Mouse (Mus musculus) small intestine, adult 2 months (tissue): ENCODE measurements around the gene Snrpd2. TPM values are rescaled to one million over a fixed set of nuclear protein-coding genes. Genes with fewer than 3 reads are reported as not detected.
"Not testable (repeated sequence)": the region's sequence is repeated elsewhere in the genome, so short reads cannot be mapped to it uniquely, and the experiment has no call there.

Experiments
- H3K27ac ChIP-seq: fragments of 200-500 bp; 2 replicates; pipeline ENCODE4 v1.5.1; 2012; ENCODE audit warnings: low read depth, low read length, control low read depth, inconsistent platforms; ENCODE audit not compliant: insufficient read depth
- H3K27me3 ChIP-seq: fragments of 200-500 bp; 2 replicates; pipeline ENCODE4 v1.6.1; 2012; ENCODE audit warnings: mild to moderate bottlenecking, moderate library complexity, low read length, inconsistent platforms; ENCODE audit not compliant: control insufficient read depth, insufficient read depth
- H3K36me3 ChIP-seq: fragments of 200-500 bp; 2 replicates; pipeline ENCODE4 v1.6.1; 2012; ENCODE audit warnings: mild to moderate bottlenecking, low read length, control low read depth, inconsistent platforms; ENCODE audit not compliant: control insufficient read depth, insufficient read depth
- H3K4me1 ChIP-seq: fragments of 200-500 bp; 2 replicates; pipeline ENCODE4 v1.6.1; 2012; ENCODE audit warnings: low read length, inconsistent platforms, mixed read lengths; ENCODE audit not compliant: control insufficient read depth, insufficient read depth, insufficient read length
- H3K4me3 ChIP-seq: fragments of 200-500 bp; 2 replicates; pipeline ENCODE4 v1.5.1; 2012; ENCODE audit warnings: low read depth, mild to moderate bottlenecking, control low read depth, inconsistent platforms, low read length, moderate library complexity
- CTCF ChIP-seq: fragments of 200-500 bp; IDR thresholded peaks from 2 replicates; pipeline ENCODE4 v1.5.1; 2012; ENCODE audit warnings: low read depth, mild to moderate bottlenecking, control low read depth, inconsistent platforms, low read length, moderate library complexity, mixed read lengths; ENCODE audit not compliant: insufficient replicate concordance, insufficient read length; ENCODE audit errors: extremely low read depth
- POLR2A ChIP-seq: fragments of 200-500 bp; IDR thresholded peaks from 2 replicates; pipeline ENCODE4 v1.6.1; 2012; ENCODE audit warnings: low read depth, mild to moderate bottlenecking, control low read depth, inconsistent platforms, low read length, moderate library complexity
- WGBS: fragments of 180-500 bp; shearing (Covaris S2); methylation state at CpG from one replicate; pipeline ENCODE4 v1.1.7; 2018; 5-methylcytosine and 5-hydroxymethylcytosine counted together
- polyA plus RNA-seq: library from polyadenylated mRNA; depleted of rRNA; stranded (reverse); fragments of >200 nt; gene quantifications from 2 replicates; pipeline ENCODE4 v1.2.3, GENCODE M21; 2012

Gene Snrpd2
- polyA plus RNA-seq, 1 experiment = 25.8 TPM

GRCm38 (mm10) chr7:19148180-19148874 lies 1.2 kb upstream of the Snrpd2 start:
- peak overlapping the region; percentile 70; the same call in 1 of the 2 replicates for H3K27ac ChIP-seq
- no peaks in the 10 kb centered on the region for H3K27me3 ChIP-seq
- 9% methylated on average over 20 of the region's 20 CpGs for WGBS
- peaks cover 7% of the 10 kb centered on the region; the same call in 1 of the 2 replicates for H3K36me3 ChIP-seq
- H3K4me1 ChIP-seq = peaks cover 3% of the 10 kb centered on the region; the same call in 1 of the 2 replicates
- no peak for TF ChIP-seq POLR2A
- TF ChIP-seq CTCF = no peak
- peak overlapping the region; percentile 87 for H3K4me3 ChIP-seq

GRCm38 (mm10) chr7:19148875-19149541 lies 514 bp upstream of the Snrpd2 start, which contains the start of gene Qpctl:
Qpctl (minus strand) TSS chr7:19149291.
- TF ChIP-seq POLR2A (peak; percentile 86), CTCF (no peak)
- no peaks in the 10 kb centered on the region for H3K27me3 ChIP-seq
- H3K4me1 ChIP-seq = peaks cover 3% of the 10 kb centered on the region; the same call in 1 of the 2 replicates
- H3K4me3 ChIP-seq = peak within 1 kb of the TSS; percentile 87
- H3K36me3 ChIP-seq = peaks cover 10% of the 10 kb centered on the region; the same call in 1 of the 2 replicates
- under 1% methylated on average over 43 of the region's 43 CpGs for WGBS
- peak within 1 kb of the TSS; percentile 70 for H3K27ac ChIP-seq

GRCm38 (mm10) chr7:19151121-19151520 lies 1.6 kb downstream of the Snrpd2 start:
- 83% methylated on average over 10 of the region's 10 CpGs for WGBS
- not testable (repeated sequence) for H3K27ac ChIP-seq, H3K4me1 ChIP-seq

GRCm38 (mm10) chr7:19154796-19155195 lies 5.3 kb downstream of the Snrpd2 start:
- peaks cover 20% of the 10 kb centered on the region for H3K4me1 ChIP-seq
- no peak overlapping the region for H3K4me3 ChIP-seq
- H3K27ac ChIP-seq = no peak overlapping the region
- TF ChIP-seq POLR2A (no peak), CTCF (no peak)
- H3K27me3 ChIP-seq = no peaks in the 10 kb centered on the region
- WGBS = 80% methylated on average over 8 of the region's 8 CpGs
- H3K36me3 ChIP-seq = peaks cover 10% of the 10 kb centered on the region; the same call in 1 of the 2 replicates

More at GRCm38 (mm10) chr7:19151121-19151520, 1.6 kb downstream of the Snrpd2 start:
- not testable (repeated sequence) for H3K4me3 ChIP-seq, H3K27me3 ChIP-seq
- peaks cover 10% of the 10 kb centered on the region; the same call in 1 of the 2 replicates for H3K36me3 ChIP-seq

GRCm38 (mm10) chr7:19155825-19156475 lies 6.4 kb downstream of the Snrpd2 start:
- Histone ChIP-seq H3K36me3 (peaks cover 10% of the 10 kb centered on the region; the same call in 1 of the 2 replicates), H3K4me3 (no peak overlapping the region), H3K27me3 (no peaks in the 10 kb centered on the region), H3K27ac (peak overlapping the region; percentile 36), H3K4me1 (peaks cover 26% of the 10 kb centered on the region)
- TF ChIP-seq POLR2A = no peak
- peak; percentile 42; the same call in 1 of the 2 replicates for TF ChIP-seq CTCF
- WGBS = 34% methylated on average over 13 of the region's 13 CpGs

- H3K36me3 ChIP-seq = peaks cover 7% of the 10 kb centered on the region; the same call in 1 of the 2 replicates
- H3K4me1 ChIP-seq = peaks cover 26% of the 10 kb centered on the region
- H3K27ac ChIP-seq = no peak overlapping the region
- no peaks in the 10 kb centered on the region for H3K27me3 ChIP-seq
- peak overlapping the region; percentile 36 for H3K4me3 ChIP-seq
- WGBS = 5% methylated on average over 30 of the region's 30 CpGs
- TF ChIP-seq CTCF (peak; percentile 89), POLR2A (no peak)
Measured at GRCm38 (mm10) chr7:19157160-19157800, 7.8 kb downstream of the Snrpd2 start.
